Mouse (Mus musculus) inflammation-experienced regulatory T-cells, adult 16 weeks (primary cell): ENCODE data around the gene Atg101. TPM values are rescaled to one million over a fixed set of nuclear protein-coding genes. Genes with fewer than 3 reads are reported as not detected.

Experiments used
- polyA plus RNA-seq: library from polyadenylated mRNA; unstranded; fragments of 100-300 nt; shearing (Covaris generic); gene quantifications from one replicate; pipeline ENCODE4 v1.2.1, GENCODE M21; 2017

Atg101 gene
- polyA plus RNA-seq = 81.6 TPM

GRCm38 (mm10) chr15:101283911-101284750 lies at the start of gene Atg101:
Atg101 (plus strand) TSS chr15:101284272.

DNA sequence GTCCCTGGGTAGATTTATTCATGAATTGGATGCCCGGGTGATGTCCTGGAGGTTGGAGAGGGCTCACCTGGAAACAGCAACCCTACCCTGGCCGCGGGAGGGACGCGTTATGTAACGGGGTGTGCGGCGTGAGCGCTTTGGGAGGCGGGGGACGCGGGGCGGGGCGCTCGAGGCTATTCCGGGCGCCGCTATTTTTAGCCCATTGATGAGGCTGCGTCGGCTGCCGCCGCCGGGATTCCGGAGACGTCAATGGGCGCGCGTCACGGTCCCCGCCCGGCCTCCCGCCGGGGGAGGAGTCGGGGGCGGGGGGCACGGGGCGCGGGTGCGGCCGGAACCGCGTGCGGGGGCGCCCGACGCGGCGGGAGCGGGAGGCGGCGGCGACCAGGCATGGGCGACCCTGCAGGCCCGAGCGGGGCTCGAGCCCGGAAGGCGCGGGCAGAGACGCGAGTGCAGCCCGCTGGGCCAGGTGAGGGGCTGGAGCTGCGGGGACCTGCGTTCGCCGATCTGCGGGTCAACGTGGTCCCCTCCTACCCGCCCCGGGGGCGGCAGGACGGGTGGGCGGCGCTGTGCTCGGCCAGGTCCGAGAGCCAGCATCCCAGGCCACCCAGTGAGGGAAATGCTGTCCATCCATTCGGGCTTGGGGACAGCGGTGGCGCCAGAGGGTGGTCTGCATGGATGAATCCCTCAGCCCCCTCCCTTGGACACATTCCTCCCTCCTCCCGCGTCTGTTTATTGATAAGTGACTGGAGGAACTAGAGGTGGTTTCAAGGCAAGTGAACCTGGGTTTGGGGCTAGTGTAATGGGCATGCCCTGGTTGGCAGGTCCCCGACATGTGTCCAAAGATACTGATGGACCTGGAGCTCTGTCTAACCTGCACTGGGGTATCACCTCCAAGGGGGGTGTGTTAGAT lies 29.9 kb upstream of the Atg101 start, which contains the start of gene Nr4a1:
Gene Nr4a1, plus strand, starts transcription at position 384 of the 910 bp plus-strand sequence.

GRCm38 (mm10) chr15:101293025-101293621 lies 9.1 kb downstream of the Atg101 start, which contains the start of gene 6030408B16Rik:
6030408B16Rik (plus strand) TSS chr15:101293212.

Other genes starting within 250 kb of the Atg101 start
- gene Gm47841, start 236.9 kb upstream of the Atg101 start, polyA plus RNA-seq = not detected
- not detected for gene Fignl2, start 205.7 kb upstream of the Atg101 start, polyA plus RNA-seq
- not detected for gene Ankrd33, start 168.5 kb upstream of the Atg101 start, polyA plus RNA-seq
- gene Acvrl1, start 155.8 kb upstream of the Atg101 start, polyA plus RNA-seq = 4.8 TPM
- 2.8 TPM for gene Acvr1b, start 110.2 kb upstream of the Atg101 start, polyA plus RNA-seq
- 0.18 TPM for gene Grasp, start 60.1 kb upstream of the Atg101 start, polyA plus RNA-seq
- gene Nr4a1, start 30.0 kb upstream of the Atg101 start, polyA plus RNA-seq = 95.4 TPM
- gene 6030408B16Rik, start 8.9 kb downstream of the Atg101 start, polyA plus RNA-seq = 0.26 TPM
- gene Krt80, start 85.9 kb downstream of the Atg101 start, polyA plus RNA-seq = 0.23 TPM
- gene Krt7, start 126.8 kb downstream of the Atg101 start, polyA plus RNA-seq = not detected
- 0.66 TPM for gene Krt87, start 154.5 kb downstream of the Atg101 start, polyA plus RNA-seq
- gene Krt88, start 163.5 kb downstream of the Atg101 start, polyA plus RNA-seq = not detected
- gene Krt81, start 179.5 kb downstream of the Atg101 start, polyA plus RNA-seq = not detected
- not detected for gene Krt86, start 189.2 kb downstream of the Atg101 start, polyA plus RNA-seq
- gene Krt83, start 207.2 kb downstream of the Atg101 start, polyA plus RNA-seq = 6.9 TPM
- gene Gm49425, start 233.0 kb downstream of the Atg101 start, polyA plus RNA-seq = not detected
- gene Krt84, start 248.5 kb downstream of the Atg101 start, polyA plus RNA-seq = not detected